Mouse (Mus musculus) MEL (cell line): ENCODE results near the gene Ctsf. TPM values are rescaled to one million over a fixed set of nuclear protein-coding genes. Genes with fewer than 3 reads are reported as not detected.

ENCODE experiments used
- BHLHE40 ChIP-seq: IDR thresholded peaks from 2 replicates; pipeline ENCODE4 v1.6.1; 2012; ENCODE audit warnings: low read depth, mild to moderate bottlenecking, inconsistent platforms, low read length, improper control_type of control experiment, borderline replicate concordance
- CHD2 ChIP-seq: IDR thresholded peaks from 2 replicates; pipeline ENCODE4 v1.6.1; 2011; ENCODE audit warnings: low read length, improper control_type of control experiment
- CTCF ChIP-seq, 3 experiments: IDR thresholded peaks in 2 of 3; conservative IDR thresholded peaks in 1 of 3; 2 replicates each; pipeline ENCODE4 v1.5.1; 2011 to 2012; ENCODE audit warnings: low read length in 3 of 3, low read depth in 2 of 3, mild to moderate bottlenecking in 2 of 3, improper control_type of control experiment in 1 of 3, inconsistent platforms in 1 of 3, mixed read lengths in 1 of 3, moderate library complexity in 1 of 3; ENCODE audit not compliant: control insufficient read depth in 1 of 3, insufficient read depth in 1 of 3, poor library complexity in 1 of 3, severe bottlenecking in 1 of 3
- ELF1 ChIP-seq: IDR thresholded peaks from 2 replicates; pipeline ENCODE4 v1.6.1; 2014; ENCODE audit warnings: low read depth, mild to moderate bottlenecking, inconsistent platforms, low read length, improper control_type of control experiment, moderate library complexity
- EP300 ChIP-seq, 2 experiments: IDR thresholded peaks; 2 replicates each; pipeline ENCODE4 v1.6.1; 2011; ENCODE audit warnings: improper control_type of control experiment in 2 of 2, low read length in 2 of 2, low read depth in 1 of 2, mild to moderate bottlenecking in 1 of 2
- ETS1 ChIP-seq: IDR thresholded peaks from 2 replicates; pipeline ENCODE4 v1.6.1; 2012; ENCODE audit warnings: low read depth, mild to moderate bottlenecking, inconsistent platforms, low read length, improper control_type of control experiment, moderate library complexity
- GABPA ChIP-seq: IDR thresholded peaks from 2 replicates; pipeline ENCODE4 v1.6.1; 2012; ENCODE audit warnings: low read depth, mild to moderate bottlenecking, inconsistent platforms, low read length, improper control_type of control experiment, moderate library complexity
- HCFC1 ChIP-seq: IDR thresholded peaks from 2 replicates; pipeline ENCODE4 v1.6.1; 2012; ENCODE audit warnings: low read depth, mild to moderate bottlenecking, inconsistent platforms, low read length, improper control_type of control experiment, moderate library complexity
- JUND ChIP-seq: IDR thresholded peaks from 2 replicates; pipeline ENCODE4 v1.6.1; 2011; ENCODE audit warnings: low read depth, mild to moderate bottlenecking, improper control_type of control experiment, low read length
- KAT2A ChIP-seq: conservative IDR thresholded peaks from 2 replicates; pipeline ENCODE4 v1.6.1; 2012; ENCODE audit warnings: low read depth, low read length, improper control_type of control experiment, inconsistent platforms
- MAFK ChIP-seq: IDR thresholded peaks from 2 replicates; pipeline ENCODE4 v1.6.1; 2011; ENCODE audit warnings: low read depth, mild to moderate bottlenecking, low read length, improper control_type of control experiment, borderline replicate concordance
- MYB ChIP-seq: IDR thresholded peaks from 2 replicates; pipeline ENCODE4 v1.6.1; 2011; ENCODE audit warnings: mild to moderate bottlenecking, low read depth, low read length, improper control_type of control experiment
- MYC ChIP-seq: IDR thresholded peaks from 2 replicates; pipeline ENCODE4 v1.6.1; 2011; ENCODE audit warnings: low read depth, mild to moderate bottlenecking, low read length, improper control_type of control experiment, moderate library complexity
- NELFE ChIP-seq: IDR thresholded peaks from 2 replicates; pipeline ENCODE4 v1.6.1; 2011; ENCODE audit warnings: low read depth, low read length, improper control_type of control experiment
- POLR2AphosphoS2 ChIP-seq: IDR thresholded peaks from 2 replicates; pipeline ENCODE4 v1.6.1; 2011; ENCODE audit warnings: low read length, improper control_type of control experiment
- POLR2AphosphoS5 ChIP-seq: IDR thresholded peaks from 2 replicates; pipeline ENCODE4 v1.6.1; 2012; ENCODE audit warnings: low read depth, borderline replicate concordance, mild to moderate bottlenecking, inconsistent platforms, low read length, moderate library complexity, mixed read lengths
- RCOR1 ChIP-seq: IDR thresholded peaks from 2 replicates; pipeline ENCODE4 v1.6.1; 2012; ENCODE audit warnings: low read depth, mild to moderate bottlenecking, inconsistent platforms, low read length, improper control_type of control experiment
- SIN3A ChIP-seq: IDR thresholded peaks from 2 replicates; pipeline ENCODE4 v1.6.1; 2012; ENCODE audit warnings: low read length, improper control_type of control experiment, inconsistent platforms
- SMC3 ChIP-seq: IDR thresholded peaks from 2 replicates; pipeline ENCODE4 v1.6.1; 2011; ENCODE audit warnings: low read depth, low read length, improper control_type of control experiment
- TAL1 ChIP-seq: IDR thresholded peaks from 2 replicates; pipeline ENCODE4 v1.6.1; 2012; ENCODE audit warnings: mild to moderate bottlenecking, inconsistent platforms, low read length, moderate library complexity, mixed read lengths
- TBP ChIP-seq: IDR thresholded peaks from 2 replicates; pipeline ENCODE4 v1.8.0; 2011; ENCODE audit warnings: low read depth, low read length, improper control_type of control experiment
- TCF12 ChIP-seq: IDR thresholded peaks from 2 replicates; pipeline ENCODE4 v1.6.1; 2014; ENCODE audit warnings: low read depth, mild to moderate bottlenecking, inconsistent platforms, low read length, improper control_type of control experiment, moderate library complexity
- UBTF ChIP-seq: IDR thresholded peaks from 2 replicates; pipeline ENCODE4 v1.6.1; 2012; ENCODE audit warnings: low read depth, mild to moderate bottlenecking, inconsistent platforms, low read length, improper control_type of control experiment, moderate library complexity, borderline replicate concordance; ENCODE audit not compliant: insufficient read depth
- USF1 ChIP-seq: IDR thresholded peaks from 2 replicates; pipeline ENCODE4 v1.6.1; 2014; ENCODE audit warnings: low read depth, mild to moderate bottlenecking, inconsistent platforms, low read length, improper control_type of control experiment, moderate library complexity
- ZC3H11A ChIP-seq: IDR thresholded peaks from 2 replicates; pipeline ENCODE4 v1.6.1; 2012; ENCODE audit warnings: low read depth, mild to moderate bottlenecking, inconsistent platforms, low read length, improper control_type of control experiment
- ZNF384 ChIP-seq: IDR thresholded peaks from 2 replicates; pipeline ENCODE4 v1.6.1; 2012; ENCODE audit warnings: low read depth, mild to moderate bottlenecking, inconsistent platforms, low read length, improper control_type of control experiment
- polyA plus RNA-seq, 2 experiments: library from polyadenylated mRNA; stranded (reverse) in 1 of 2; unstranded in 1 of 2; fragments of >175 nt in 1 of 2; fragments of >200 nt in 1 of 2; gene quantifications; 2 replicates each; pipeline versions ENCODE4 v1.2.1 to v1.2.4; 2012; ENCODE audit warnings: low replicate concordance in 2 of 2, low read depth in 1 of 2; ENCODE audit not compliant: insufficient read length in 2 of 2, insufficient read depth in 1 of 2, missing spikeins in 1 of 2
- total RNA-seq: library from RNA; depleted of rRNA; stranded (reverse); fragments of 300-350 nt; gene quantifications from 2 replicates; pipeline ENCODE4 v1.2.3, GENCODE M21; 2012

The Ctsf gene
- total and polyA plus RNA-seq, 3 experiments = not detected

DNA sequence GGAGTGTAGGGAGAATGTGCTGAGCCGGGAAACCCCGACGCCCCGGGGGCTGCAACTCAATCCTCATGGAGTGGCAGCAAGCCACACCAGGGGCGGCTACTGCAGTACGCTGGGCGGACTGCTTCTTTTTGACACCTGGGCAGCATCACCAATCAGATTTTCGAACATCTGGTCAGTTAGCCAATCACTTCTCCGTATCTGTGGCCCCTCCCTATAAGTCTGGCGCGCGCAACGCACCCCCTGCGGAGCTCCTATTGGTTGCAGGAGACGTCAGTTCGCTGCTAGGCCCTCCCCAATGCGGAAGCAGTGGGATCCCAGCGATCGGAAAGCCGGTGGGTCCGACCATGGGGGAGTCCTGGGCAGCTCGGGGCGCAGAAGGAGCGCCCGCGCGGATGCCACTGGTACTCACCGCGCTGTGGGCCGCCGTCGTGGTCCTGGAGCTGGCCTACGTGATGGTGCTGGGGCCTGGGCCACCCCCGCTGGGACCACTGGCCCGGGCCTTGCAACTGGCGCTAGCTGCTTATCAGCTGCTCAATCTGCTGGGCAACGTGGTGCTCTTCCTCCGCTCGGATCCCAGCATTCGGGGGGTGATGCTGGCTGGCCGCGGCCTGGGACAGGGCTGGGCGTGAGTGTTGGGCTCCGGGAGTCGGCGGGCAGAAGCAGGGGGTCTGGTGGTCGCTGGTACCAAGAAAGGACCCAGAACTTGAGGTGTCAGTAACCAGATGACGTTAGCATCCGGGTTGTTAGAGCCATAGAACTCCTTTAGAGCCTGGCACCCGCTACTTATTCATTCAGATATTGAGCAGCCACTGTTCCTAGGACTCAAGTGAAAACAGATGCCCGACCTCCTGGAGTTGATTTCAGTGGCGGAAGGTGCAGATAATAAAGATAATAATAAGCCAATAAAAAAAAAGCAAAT is 23.7 kb downstream of the Ctsf start, which contains the start of gene Zdhhc24 (continued):
- TF ChIP-seq MAFK (no peak), EP300 (IDR thresholded peaks at IDR 0.05; ENCODE audit: low read depth in 1 of 2, low read length in 2 of 2) (0 out of 4 replicates have a peak, but pooled peaks of 1 of the 2 experiments have one; percentile 2), CTCF (IDR thresholded peaks at IDR 0.05 in 2 of 3, conservative IDR thresholded peaks at IDR 0.05 in 1 of 3; ENCODE audit: control insufficient read depth in 1 of 3, insufficient read depth in 1 of 3, low read depth in 2 of 3, low read length in 3 of 3, poor library complexity in 1 of 3, severe bottlenecking in 1 of 3) (no peak), ELF1 (peak; percentile 98), NELFE (peak; percentile 91), MYC (peak; percentile 43; the same call in 1 of the 2 replicates), TCF12 (no peak), ETS1 (no peak), ZC3H11A (no peak), SMC3 (no peak), GABPA (no peak), RCOR1 (no peak), HCFC1 (peak; percentile 80), BHLHE40 (no peak), POLR2AphosphoS2 (peak; percentile 66; the same call in 1 of the 2 replicates), USF1 (peak; percentile 23; the same call in 1 of the 2 replicates), JUND (no peak), ZNF384 (no peak), POLR2AphosphoS5 (no peak; the same call in 1 of the 2 replicates), CHD2 (peak; percentile 62; the same call in 1 of the 2 replicates), KAT2A (no peak), SIN3A (peak; percentile 81; the same call in 1 of the 2 replicates), TAL1 (no peak), TBP (peak; percentile 80), UBTF (no peak), MYB (no peak)
